Mouse (Mus musculus) Patski (cell line): Measurements from ENCODE around the gene Ccna2. TPM values are rescaled to one million over a fixed set of nuclear protein-coding genes. Genes with fewer than 3 reads are reported as not detected.

Experiments used
- ATAC-seq: fragments of 100-300 bp; one replicate; pipeline ENCODE4 v1.8.0; 2021
- CTCF ChIA-PET: fragments of 350-600 bp; sonication (Branson Sonifier 250); formaldehyde crosslinking; loops from one replicate; lab custom pipeline; 2022; ENCODE audit warnings: inconsistent platforms; lab: Charles Lee
- POLR2A ChIA-PET: fragments of 350-600 bp; sonication (Branson Sonifier 250); formaldehyde crosslinking; loops from one replicate; lab custom pipeline; 2022; ENCODE audit warnings: antibody characterized with exemption, inconsistent platforms; lab: Charles Lee
- DNase-seq: peaks from one replicate; pipeline ENCODE4 v3.0.0-alpha.2; 2011; ENCODE audit warnings: low read depth, low spot score
- H3K27me3 ChIP-seq: fragments of 371-371 bp; one replicate; pipeline ENCODE4 v1.5.1; 2021
- CTCF ChIP-seq: fragments of 100-300 bp; IDR thresholded peaks from one replicate; pipeline ENCODE4 v1.5.1; 2021
- in situ Hi-C: fragments of 300-500 bp; cut with MboI; formaldehyde crosslinking; loops from 3 replicates; pipeline ENCODE4 v1.11.1; 2018; ENCODE audit warnings: low pct_unique_long_range_greater_than_20kb, mixed read lengths
- polyA plus RNA-seq: library from polyadenylated mRNA; unstranded; gene quantifications from one replicate; pipeline ENCODE4 v1.2.3, GENCODE M21; 2021

The Ccna2 gene
- polyA plus RNA-seq, 1 experiment from 2014 or later = 114 TPM

- ATAC-seq = no peak
- DNase-seq = no peak
- CTCF ChIA-PET = interaction anchor here (0.7 to 1.8 kb wide), 5 partner anchors 10 to 22 kb away, joined by 3 to 5 read pairs (median 3); no protein-coding TSS in a partner anchor
- TF ChIP-seq CTCF = no peak
- in situ Hi-C loops = no loop called here
- H3K27me3 ChIP-seq = peaks cover 85% of the 10 kb centered on the region
- POLR2A ChIA-PET = interaction anchor here (0.6 kb wide), 1 partner anchor 242 kb away, joined by 3 read pairs; no protein-coding TSS in a partner anchor
These were observed 55.8 kb downstream of the Ccna2 start for GRCm38 (mm10) chr3:36516196-36516595.

Other genes with a start within 250 kb of the Ccna2 start
- gene Anxa5, start 96.3 kb downstream of the Ccna2 start, polyA plus RNA-seq = 987 TPM
- 1.2 TPM for gene 1810062G17Rik, start 96.2 kb downstream of the Ccna2 start, polyA plus RNA-seq
- gene Gm11549, start 50.3 kb downstream of the Ccna2 start, polyA plus RNA-seq = not detected
- 64.6 TPM for gene Exosc9, start 19.5 kb downstream of the Ccna2 start, polyA plus RNA-seq
- 12.3 TPM for gene Bbs7, start 41.3 kb upstream of the Ccna2 start, polyA plus RNA-seq
- 2.1 TPM for gene Trpc3, start 118.0 kb upstream of the Ccna2 start, polyA plus RNA-seq